Mouse (Mus musculus): ENCODE results near the gene Gca. TPM values are rescaled to one million over a fixed set of nuclear protein-coding genes. Genes with fewer than 3 reads are reported as not detected.

Gca gene
- polyA plus RNA-seq, 1 experiment from 2014 or later, result 4.9 TPM

GRCm38 (mm10) chr2:62630446-62630845 lies 33.6 kb upstream of the Gca start:
- 13% methylated on average over 6 of the region's 6 CpGs for WGBS
- peak; percentile 83 for DNase-seq (ENCODE audit: low spot score)
- H3K9me3 ChIP-seq (ENCODE audit: low read length), result no peaks in the 10 kb centered on the region
- no peaks in the 10 kb centered on the region for H3K4me1 ChIP-seq (ENCODE audit: insufficient read depth, low read depth, low read length)
- no peak overlapping the region for H3K27ac ChIP-seq (ENCODE audit: low read length)
- H3K4me2 ChIP-seq (replicated peaks; ENCODE audit: low read depth, low read length), result no peak overlapping the region
- ATAC-seq, result no peak
- no peak for TF ChIP-seq EP300 (IDR thresholded peaks at IDR 0.05)
- TF ChIP-seq CTCF (IDR thresholded peaks at IDR 0.05), result peak; percentile 70
- H3K4me3 ChIP-seq (ENCODE audit: low read depth, low read length), result no peak overlapping the region
- no peaks in the 10 kb centered on the region for H3K27me3 ChIP-seq (replicated peaks; ENCODE audit: insufficient read depth, low read length)
- no peaks in the 10 kb centered on the region for H3K36me3 ChIP-seq (ENCODE audit: insufficient read depth, low read length)
- H3K9ac ChIP-seq (replicated peaks; ENCODE audit: low read depth), result no peak overlapping the region

DNA sequence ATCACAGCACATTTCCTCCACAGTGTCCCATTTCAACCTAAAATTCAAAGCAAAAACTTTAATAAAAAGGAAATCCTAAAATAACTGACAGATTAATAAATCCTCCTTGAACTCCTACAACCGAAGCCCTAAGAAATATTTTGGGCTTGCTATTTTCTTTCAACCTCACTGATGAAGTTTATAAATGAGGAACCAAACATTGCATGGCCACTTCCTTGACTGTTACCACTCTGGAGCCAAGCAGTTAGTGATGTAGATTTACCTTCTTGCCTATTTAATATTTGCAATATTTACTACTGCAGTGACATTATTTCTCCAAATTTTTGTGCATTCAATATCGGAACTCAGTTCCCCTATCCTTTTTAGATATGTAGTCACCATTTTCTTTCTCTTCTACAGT lies 24.2 kb upstream of the Gca start:
- no peak overlapping the region for H3K4me3 ChIP-seq (ENCODE audit: low read depth, low read length)
- H3K4me2 ChIP-seq (replicated peaks; ENCODE audit: low read depth, low read length), result no peak overlapping the region
- no peaks in the 10 kb centered on the region for H3K36me3 ChIP-seq (ENCODE audit: insufficient read depth, low read length)
- H3K9ac ChIP-seq (replicated peaks; ENCODE audit: low read depth), result no peak overlapping the region
- H3K9me3 ChIP-seq (ENCODE audit: low read length), result no peaks in the 10 kb centered on the region
- no peak for DNase-seq (ENCODE audit: low spot score)
- peaks cover 9% of the 10 kb centered on the region; the same call in 1 of the 2 replicates for H3K4me1 ChIP-seq (ENCODE audit: insufficient read depth, low read depth, low read length)
- WGBS, result 76% methylated on average over 2 of the region's 2 CpGs
- no peak for ATAC-seq
- TF ChIP-seq EP300 (IDR thresholded peaks at IDR 0.05) (no peak), CTCF (IDR thresholded peaks at IDR 0.05) (no peak)
- H3K27ac ChIP-seq (ENCODE audit: low read length), result no peak overlapping the region
- H3K27me3 ChIP-seq (replicated peaks; ENCODE audit: insufficient read depth, low read length), result no peaks in the 10 kb centered on the region

GRCm38 (mm10) chr2:62643405-62644305 lies 20.4 kb upstream of the Gca start:
- Histone ChIP-seq H3K9ac (replicated peaks; ENCODE audit: low read depth) (no peak overlapping the region), H3K27ac (ENCODE audit: low read length) (no peak overlapping the region), H3K4me1 (ENCODE audit: insufficient read depth, low read depth, low read length) (peaks cover 9% of the 10 kb centered on the region; the same call in 1 of the 2 replicates), H3K27me3 (replicated peaks; ENCODE audit: insufficient read depth, low read length) (no peaks in the 10 kb centered on the region), H3K4me3 (ENCODE audit: low read depth, low read length) (peak overlapping the region; percentile 71), H3K36me3 (ENCODE audit: insufficient read depth, low read length) (no peaks in the 10 kb centered on the region), H3K4me2 (replicated peaks; ENCODE audit: low read depth, low read length) (peak overlapping the region; percentile 78), H3K9me3 (ENCODE audit: low read length) (no peaks in the 10 kb centered on the region)
- no peak for TF ChIP-seq EP300 (IDR thresholded peaks at IDR 0.05)
- TF ChIP-seq CTCF (IDR thresholded peaks at IDR 0.05), result peak; percentile 91
- ATAC-seq (peak; percentile 41), DNase-seq (ENCODE audit: low spot score) (peak; percentile 90)
- 30% methylated on average over 21 of the region's 21 CpGs for WGBS

GRCm38 (mm10) chr2:62644891-62645290 lies 19.2 kb upstream of the Gca start:
- Histone ChIP-seq H3K36me3 (ENCODE audit: insufficient read depth, low read length) (no peaks in the 10 kb centered on the region), H3K4me3 (ENCODE audit: low read depth, low read length) (peak overlapping the region; percentile 71), H3K4me2 (replicated peaks; ENCODE audit: low read depth, low read length) (peak overlapping the region; percentile 78), H3K9ac (replicated peaks; ENCODE audit: low read depth) (no peak overlapping the region), H3K9me3 (ENCODE audit: low read length) (no peaks in the 10 kb centered on the region), H3K4me1 (ENCODE audit: insufficient read depth, low read depth, low read length) (peaks cover 9% of the 10 kb centered on the region; the same call in 1 of the 2 replicates), H3K27me3 (replicated peaks; ENCODE audit: insufficient read depth, low read length) (no peaks in the 10 kb centered on the region), H3K27ac (ENCODE audit: low read length) (no peak overlapping the region)
- no peak for ATAC-seq
- TF ChIP-seq CTCF (IDR thresholded peaks at IDR 0.05) (no peak), EP300 (IDR thresholded peaks at IDR 0.05) (no peak)
- DNase-seq (ENCODE audit: low spot score), result no peak
- WGBS, result 91% methylated on average over 5 of the region's 5 CpGs

DNA sequence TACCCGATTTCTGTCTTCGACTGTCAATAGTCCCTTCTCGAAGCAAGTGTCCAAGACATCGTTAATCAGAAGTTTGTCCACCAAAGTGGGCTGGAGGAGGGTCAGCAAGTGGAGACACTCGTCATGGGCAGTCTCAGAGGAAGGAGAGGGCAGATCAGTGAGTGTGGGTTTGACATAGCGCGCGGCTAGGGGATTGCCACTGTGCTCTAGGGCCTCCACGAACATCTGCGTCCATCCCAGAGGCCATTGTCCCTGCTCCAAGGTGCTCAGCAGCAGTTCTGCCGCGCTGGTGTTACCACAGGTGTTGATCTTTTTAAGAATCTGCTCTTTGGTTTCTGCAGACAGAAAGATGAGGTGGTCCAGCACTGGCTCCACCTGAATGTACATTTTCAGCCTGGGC lies 18.6 kb upstream of the Gca start:
- no peak for TF ChIP-seq EP300 (IDR thresholded peaks at IDR 0.05)
- TF ChIP-seq CTCF (IDR thresholded peaks at IDR 0.05), result no peak

GRCm38 (mm10) chr2:62646014-62646645 lies 18.0 kb upstream of the Gca start, which contains the start of gene Ifih1:
Gene Ifih1 (minus strand): TSS chr2:62646255.
- no peaks in the 10 kb centered on the region for H3K36me3 ChIP-seq (ENCODE audit: insufficient read depth, low read length)
- ATAC-seq, result peak; percentile 93
- H3K9me3 ChIP-seq (ENCODE audit: low read length), result no peaks in the 10 kb centered on the region
- H3K4me2 ChIP-seq (replicated peaks; ENCODE audit: low read depth, low read length), result peak within 1 kb of the TSS; percentile 78
- peak; percentile 96 for DNase-seq (ENCODE audit: low spot score)
- TF ChIP-seq CTCF (IDR thresholded peaks at IDR 0.05) (peak; percentile 66), EP300 (IDR thresholded peaks at IDR 0.05) (no peak)
- 1% methylated on average over 30 of the region's 30 CpGs for WGBS
- peak within 1 kb of the TSS; percentile 64 for H3K9ac ChIP-seq (replicated peaks; ENCODE audit: low read depth)
- H3K27me3 ChIP-seq (replicated peaks; ENCODE audit: insufficient read depth, low read length), result no peaks in the 10 kb centered on the region
- peak within 1 kb of the TSS; percentile 71 for H3K4me3 ChIP-seq (ENCODE audit: low read depth, low read length)
- peaks cover 9% of the 10 kb centered on the region; the same call in 1 of the 2 replicates for H3K4me1 ChIP-seq (ENCODE audit: insufficient read depth, low read depth, low read length)
- H3K27ac ChIP-seq (ENCODE audit: low read length), result peak within 1 kb of the TSS; percentile 94

More for the DNA sequence above, 18.6 kb upstream of the Gca start:
- H3K27ac ChIP-seq (ENCODE audit: low read length), result peak overlapping the region; percentile 94
- peaks cover 9% of the 10 kb centered on the region; the same call in 1 of the 2 replicates for H3K4me1 ChIP-seq (ENCODE audit: insufficient read depth, low read depth, low read length)
- 28% methylated on average over 12 of the region's 12 CpGs for WGBS
- H3K4me3 ChIP-seq (ENCODE audit: low read depth, low read length), result peak overlapping the region; percentile 71
- H3K36me3 ChIP-seq (ENCODE audit: insufficient read depth, low read length), result no peaks in the 10 kb centered on the region
- peak overlapping the region; percentile 64 for H3K9ac ChIP-seq (replicated peaks; ENCODE audit: low read depth)
- H3K9me3 ChIP-seq (ENCODE audit: low read length), result no peaks in the 10 kb centered on the region
- H3K4me2 ChIP-seq (replicated peaks; ENCODE audit: low read depth, low read length), result peak overlapping the region; percentile 78
- DNase-seq (ENCODE audit: low spot score), result peak; percentile 21
- no peaks in the 10 kb centered on the region for H3K27me3 ChIP-seq (replicated peaks; ENCODE audit: insufficient read depth, low read length)
- ATAC-seq, result peak; percentile 40
